15 mouse cellular contexts compared by ENCODE assay signal in the genomic region with DNA sequence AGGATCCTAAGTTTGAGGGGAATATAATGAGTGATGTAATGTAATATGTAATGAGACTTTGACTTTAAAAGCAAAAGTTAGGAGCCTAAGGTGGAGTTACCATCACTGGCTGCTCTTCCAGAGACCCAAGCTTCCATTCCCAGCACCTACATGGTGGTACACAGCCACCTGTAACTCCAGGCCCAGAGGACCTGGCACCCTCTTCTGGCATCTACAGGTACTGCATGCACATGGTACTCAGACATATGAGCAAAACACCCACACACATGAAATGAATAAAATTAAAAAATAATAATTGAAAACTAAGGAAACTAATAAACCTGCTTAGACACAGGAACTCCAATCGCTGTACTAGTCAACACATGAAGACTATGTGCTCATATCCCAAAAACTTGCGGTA. TPM values are rescaled to one million over a fixed set of nuclear protein-coding genes. Genes with fewer than 3 reads are reported as not detected.
DNase-seq lines count a peak whose midpoint lies in the region; ATAC-seq and TF ChIP-seq lines count a peak whose summit lies in the region.
"Had no signal": no experiment of that assay in that cellular context is flagged by ENCODE, and none has a peak within 500 bp of the region (broad histone marks: within the 10 kb centered on the region; RNA-seq: fewer than 3 reads in every experiment).

No protein-coding gene starts in this region.

- no peaks in the 10 kb centered on the region for H3K27me3 ChIP-seq in hindbrain, postnatal 0 days (ENCODE audit: insufficient read depth, low read length)
- no peaks in the 10 kb centered on the region for H3K27me3 ChIP-seq in hindbrain, embryonic 14.5 days (ENCODE audit: control insufficient read depth, insufficient read depth, low read length)
- no peaks in the 10 kb centered on the region for H3K27me3 ChIP-seq in lung, embryonic 14.5 days (ENCODE audit: insufficient read depth, low read length)
- H3K27me3 ChIP-seq in E14TG2a.4 (ENCODE audit: insufficient read depth, low read length): peaks cover 8% of the 10 kb centered on the region
- H3K27me3 ChIP-seq: limb, embryonic 15.5 days had no signal

- H3K9ac ChIP-seq in hindbrain, postnatal 0 days (replicated peaks; ENCODE audit: low read length): no peak overlapping the region
- H3K9ac ChIP-seq in hindbrain, embryonic 14.5 days: no peak overlapping the region
- no peak overlapping the region for H3K9ac ChIP-seq in lung, embryonic 14.5 days
- H3K9ac ChIP-seq: limb, embryonic 15.5 days; midbrain, embryonic 12.5 days had no signal

- no peaks in the 10 kb centered on the region for H3K36me3 ChIP-seq in hindbrain, postnatal 0 days (ENCODE audit: insufficient read depth, low read length)
- no peaks in the 10 kb centered on the region for H3K36me3 ChIP-seq in hindbrain, embryonic 14.5 days (replicated peaks; ENCODE audit: control insufficient read depth, insufficient read depth)
- no peaks in the 10 kb centered on the region for H3K36me3 ChIP-seq in lung, embryonic 14.5 days (ENCODE audit: insufficient read depth)
- H3K36me3 ChIP-seq in E14TG2a.4 (ENCODE audit: insufficient read depth, low read length): no peaks in the 10 kb centered on the region
- H3K36me3 ChIP-seq: G1E; limb, embryonic 15.5 days; midbrain, embryonic 12.5 days had no signal

- no peak overlapping the region for H3K4me2 ChIP-seq in hindbrain, postnatal 0 days (ENCODE audit: low read depth, low read length)
- H3K4me2 ChIP-seq in hindbrain, embryonic 14.5 days (replicated peaks): no peak overlapping the region
- no peak overlapping the region for H3K4me2 ChIP-seq in lung, embryonic 14.5 days
- H3K4me2 ChIP-seq: limb, embryonic 15.5 days; midbrain, embryonic 12.5 days had no signal

- no peaks in the 10 kb centered on the region for H3K9me3 ChIP-seq in hindbrain, postnatal 0 days (ENCODE audit: low read length)
- no peaks in the 10 kb centered on the region for H3K9me3 ChIP-seq in hindbrain, embryonic 14.5 days (ENCODE audit: control insufficient read depth, low read length)
- H3K9me3 ChIP-seq in lung, embryonic 14.5 days (ENCODE audit: low read depth, low read length): no peaks in the 10 kb centered on the region
- no peaks in the 10 kb centered on the region for H3K9me3 ChIP-seq in E14TG2a.4 (ENCODE audit: low read length)
- H3K9me3 ChIP-seq: limb, embryonic 15.5 days; midbrain, embryonic 12.5 days had no signal

- ATAC-seq in hindbrain, postnatal 0 days: no peak
- no peak for ATAC-seq in hindbrain, embryonic 14.5 days (ENCODE audit: low FRiP score)
- ATAC-seq in lung, embryonic 14.5 days (ENCODE audit: insufficient read depth): no peak

- peak; percentile 47 for TF ChIP-seq CTCF in hindbrain, postnatal 0 days (IDR thresholded peaks at IDR 0.05; ENCODE audit: low read depth)
- peak; percentile 44 for TF ChIP-seq CTCF in lung, embryonic 14.5 days (IDR thresholded peaks at IDR 0.05; ENCODE audit: low read depth)
- TF ChIP-seq CTCF in E14TG2a.4 (conservative IDR thresholded peaks at IDR 0.05; ENCODE audit: low read length): peak; percentile 78

- no peak overlapping the region for H3K4me3 ChIP-seq in hindbrain, postnatal 0 days (ENCODE audit: low read length)
- no peak overlapping the region for H3K4me3 ChIP-seq in hindbrain, embryonic 14.5 days (replicated peaks; ENCODE audit: low read length)
- H3K4me3 ChIP-seq in lung, embryonic 14.5 days (ENCODE audit: low read depth, low read length): no peak overlapping the region
- no peak overlapping the region for H3K4me3 ChIP-seq in E14TG2a.4 (replicated peaks; ENCODE audit: low read length)
- H3K4me3 ChIP-seq: limb, embryonic 15.5 days; midbrain, embryonic 12.5 days had no signal

- WGBS in hindbrain, postnatal 0 days: 79% methylated on average over 2 of the region's 2 CpGs
- WGBS in hindbrain, embryonic 14.5 days: 82% methylated on average over 2 of the region's 2 CpGs
- WGBS in lung, embryonic 14.5 days: 66% methylated on average over 2 of the region's 2 CpGs

- H3K27ac ChIP-seq in hindbrain, postnatal 0 days: no peak overlapping the region
- H3K27ac ChIP-seq in hindbrain, embryonic 14.5 days: no peak overlapping the region
- H3K27ac ChIP-seq in lung, embryonic 14.5 days (ENCODE audit: low read depth): no peak overlapping the region
- H3K27ac ChIP-seq: limb, embryonic 15.5 days; midbrain, embryonic 12.5 days had no signal

- DNase-seq in hindbrain, postnatal 0 days (ENCODE audit: low spot score): no peak
- DNase-seq in hindbrain, embryonic 14.5 days (ENCODE audit: low spot score): no peak
- DNase-seq in lung, embryonic 14.5 days: no peak
- no peak for DNase-seq in lung, postnatal 25 days (ENCODE audit: low spot score)
- DNase-seq in naive thymus-derived CD4-positive, alpha-beta T cell, adult 2 months (ENCODE audit: low read depth): peak; percentile 13
- no peak for DNase-seq in natural killer cell, adult 2 months (ENCODE audit: low spot score in 2 of 2)
- DNase-seq in adrenal gland, postnatal 14 days: no peak
- DNase-seq: adrenal gland, postnatal 10 days; cerebellum, adult 18-20 months; gastrocnemius, postnatal 25 days had no signal

- peaks cover 14% of the 10 kb centered on the region for H3K4me1 ChIP-seq in hindbrain, postnatal 0 days (ENCODE audit: insufficient read depth, low read length)
- H3K4me1 ChIP-seq in hindbrain, embryonic 14.5 days (replicated peaks; ENCODE audit: control insufficient read depth, insufficient read depth, low read length): peaks cover 16% of the 10 kb centered on the region
- H3K4me1 ChIP-seq in lung, embryonic 14.5 days (ENCODE audit: insufficient read depth): no peaks in the 10 kb centered on the region
- H3K4me1 ChIP-seq in E14TG2a.4 (replicated peaks; ENCODE audit: low read depth, low read length): no peaks in the 10 kb centered on the region

RNA-seq across cellular contexts. Expression of a gene that starts 18.8 kb away (rescaled TPM):
- total RNA-seq in hindbrain, postnatal 0 days (2014; rRNA removed): 0.52 and 0.65 TPM in 2 replicates
- 0.16 and 0.23 TPM in 2 replicates for polyA plus RNA-seq in hindbrain, postnatal 0 days (2015; fragmentation: Nextera tagmentation; extraction: Ambion mirVana)
- polyA plus RNA-seq in hindbrain, embryonic 14.5 days (2014; fragmentation: Nextera tagmentation; extraction: Ambion mirVana): 0.21 and 0.34 TPM in 2 replicates
- 0.04 TPM in 1 of 2 replicates, not detected in the other for polyA plus RNA-seq in lung, embryonic 14.5 days (2014; fragmentation: Nextera tagmentation; extraction: Ambion mirVana)
- total RNA-seq in adrenal gland, postnatal 14 days (2021): 0.04 TPM in 1 of 2 replicates, not detected in the other
- polyA plus RNA-seq: G1E; heart, embryonic 16.5 days had no signal
